Mouse (Mus musculus) stomach, adult 2 months (tissue): Measurements from ENCODE around the gene Stam2. TPM values are rescaled to one million over a fixed set of nuclear protein-coding genes. Genes with fewer than 3 reads are reported as not detected.

Experiments used
- polyA plus RNA-seq: library from polyadenylated mRNA; depleted of rRNA; stranded (reverse); fragments of >200 nt; gene quantifications from 2 replicates; pipeline ENCODE4 v1.2.3, GENCODE M21; 2012; rRNA removed

Gene Stam2
- polyA plus RNA-seq: 5.2 and 6.1 TPM in 2 replicates

DNA sequence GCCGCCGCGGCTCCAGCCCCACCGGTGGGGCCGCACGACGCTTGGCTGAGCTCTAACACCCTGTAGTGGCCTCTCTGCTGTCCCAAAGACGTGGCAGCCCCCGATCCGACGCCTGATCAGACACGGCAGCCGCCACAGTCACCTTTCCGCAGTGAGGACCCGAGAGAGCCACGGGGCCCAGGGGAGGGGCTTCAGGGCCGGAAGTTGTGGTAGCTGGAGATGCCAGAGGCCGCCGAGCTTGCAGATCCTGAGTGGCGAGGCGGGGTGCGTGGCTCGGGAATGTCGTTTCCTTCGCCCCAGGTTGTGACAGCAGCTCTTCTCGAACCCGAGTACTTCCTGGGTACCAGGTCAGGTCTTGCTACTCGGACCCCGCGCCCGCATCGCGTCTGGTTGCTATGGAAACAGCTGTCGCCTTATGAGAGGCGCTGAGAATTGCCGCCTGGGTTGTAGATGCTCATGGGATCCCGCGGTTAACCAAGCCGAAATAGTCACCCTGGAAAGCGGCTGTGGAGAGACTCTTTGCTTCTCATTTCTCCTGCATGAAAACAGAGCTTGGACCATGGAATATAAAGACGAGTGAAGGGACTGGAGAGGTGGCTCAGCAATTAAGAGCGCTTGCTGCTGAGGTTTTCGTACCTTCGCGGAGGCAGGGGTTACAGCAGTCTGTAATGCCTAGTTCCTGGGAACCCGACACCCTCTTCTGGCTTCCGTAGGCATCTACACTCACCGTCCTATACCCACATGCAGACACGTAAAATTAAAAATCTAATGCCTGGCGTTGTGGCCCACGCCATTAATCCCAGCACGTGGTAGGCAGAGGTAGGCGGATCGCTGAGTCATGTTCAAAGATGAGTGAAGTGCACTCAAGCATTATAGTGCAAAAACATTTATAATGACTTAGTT, at the start of gene Stam2:
Gene Stam2, minus strand, starts transcription at position 26 of the 903 bp plus-strand sequence.

DNA sequence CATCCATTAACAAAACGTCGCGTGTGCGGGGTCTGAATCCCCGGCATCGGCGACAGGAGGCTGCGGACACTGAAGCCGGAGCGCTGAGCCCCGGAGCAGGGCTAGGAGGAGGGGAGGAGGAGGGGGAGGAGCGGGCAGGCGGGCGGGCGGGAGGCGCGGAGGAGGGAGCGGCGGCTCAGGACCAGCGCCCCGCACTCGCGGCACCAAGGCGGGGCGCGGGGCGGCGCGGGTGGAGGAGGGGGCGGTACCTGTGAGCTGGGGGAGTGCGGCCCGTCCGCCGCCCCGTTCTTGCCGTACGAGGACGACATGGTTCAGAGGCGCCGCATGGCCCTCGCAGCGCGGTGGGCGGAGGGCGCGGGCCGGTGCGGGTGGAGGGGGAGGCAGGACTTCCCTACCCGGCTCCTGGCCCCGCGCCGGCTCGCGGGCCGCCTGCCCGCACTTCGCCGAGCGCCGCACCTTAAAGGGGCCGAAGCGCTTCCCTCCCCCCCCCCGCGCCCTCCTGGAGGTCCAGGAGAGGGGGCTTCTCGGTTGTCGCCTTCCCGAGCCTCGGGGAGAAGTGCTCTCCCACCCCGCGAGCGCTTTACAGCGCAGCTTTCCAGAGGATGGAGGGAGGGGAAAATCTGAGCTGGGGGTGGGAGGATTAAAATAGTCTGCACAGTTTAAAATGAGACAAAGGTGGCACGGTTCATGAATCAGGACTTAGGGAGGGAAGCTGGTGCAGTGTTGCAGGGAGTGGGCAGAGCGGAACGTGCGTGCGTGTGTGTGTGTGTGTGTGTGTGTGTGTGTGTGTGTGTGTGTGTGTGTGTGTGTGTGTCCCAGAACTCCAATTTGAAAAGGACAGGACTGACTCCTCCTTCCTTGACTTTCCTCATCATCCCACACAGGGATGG, 65.8 kb downstream of the Stam2 start, which contains the start of gene Cacnb4:
Gene Cacnb4, minus strand, starts transcription at position 809 of the 890 bp plus-strand sequence.

Other genes starting within 250 kb of the Stam2 start
- gene Cacnb4, start 65.5 kb downstream of the Stam2 start, polyA plus RNA-seq: 0.01 and 0.02 TPM in 2 replicates
- gene Fmnl2, start 115.6 kb upstream of the Stam2 start, polyA plus RNA-seq: 0.80 and 0.85 TPM in 2 replicates